Mouse (Mus musculus) heart, adult 8-10 months (tissue): ENCODE results near the gene Grpr. TPM values are rescaled to one million over a fixed set of nuclear protein-coding genes. Genes with fewer than 3 reads are reported as not detected.

Experiments
- DNase-seq: peaks from one replicate; pipeline ENCODE4 v3.0.0; 2022; ENCODE audit warnings: low spot score
- total RNA-seq, 4 experiments: library from RNA; stranded (reverse); gene quantifications; 2 replicates each; pipeline ENCODE4 v1.2.4; 2022

Gene Grpr
- total RNA-seq: not detected

GRCm38 (mm10) chrX:163549666-163550065 is at the start of gene Grpr:
TSS of gene Grpr (minus strand) at chrX:163549677.
- no peak for DNase-seq

- no peak for DNase-seq
Observed at GRCm38 (mm10) chrX:163560521-163560920, 11.0 kb upstream of the Grpr start.

GRCm38 (mm10) chrX:163547042-163547441 is 2.4 kb downstream of the Grpr start:
- no peak for DNase-seq

- DNase-seq: no peak
Observed at GRCm38 (mm10) chrX:163532836-163533235, 16.6 kb downstream of the Grpr start.

DNA sequence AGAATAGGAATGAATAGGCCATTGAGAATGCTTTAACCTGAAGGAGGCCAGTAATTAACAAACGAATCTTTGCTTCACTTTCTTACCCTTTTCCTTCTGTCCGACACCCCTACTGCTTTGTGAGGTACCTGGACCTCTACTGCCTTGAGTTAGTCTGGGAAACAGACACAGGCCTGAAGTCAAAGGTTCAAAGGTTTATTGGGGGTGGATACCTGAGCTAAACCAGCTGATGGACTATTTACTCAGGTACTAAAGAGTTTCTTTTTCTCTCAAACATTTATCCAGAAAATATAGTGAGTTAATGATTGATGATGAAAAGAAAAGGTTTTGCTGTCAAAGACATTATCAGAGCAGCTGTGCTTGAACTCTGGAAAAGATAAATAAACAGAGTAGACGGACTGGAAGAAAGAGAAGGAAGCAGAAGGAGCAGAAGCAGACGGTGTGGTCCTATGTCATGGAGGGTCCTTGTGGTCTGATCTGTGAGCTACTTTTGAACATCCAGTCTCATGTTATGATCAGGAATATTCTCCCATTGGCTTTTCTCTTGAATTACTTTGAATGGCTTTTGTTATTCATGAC is 30.4 kb downstream of the Grpr start:
- DNase-seq: no peak

GRCm38 (mm10) chrX:163511766-163512165 is 37.7 kb downstream of the Grpr start:
- no peak for DNase-seq

GRCm38 (mm10) chrX:163502088-163502487 is 47.4 kb downstream of the Grpr start:
- no peak for DNase-seq

Other genes with a start within 250 kb of the Grpr start
- gene Rnf138rt1, start 211.7 kb upstream of the Grpr start, total RNA-seq: not detected